Mouse (Mus musculus) thymus, postnatal 14 days (tissue): ENCODE results near the gene Nap1l4.
"Not testable (repeated sequence)": the region's sequence is repeated elsewhere in the genome, so short reads cannot be mapped to it uniquely, and the experiment has no call there.

ENCODE experiments used
- DNase-seq: peaks from one replicate; pipeline ENCODE4 v3.0.0; 2021

Gene Nap1l4

DNA sequence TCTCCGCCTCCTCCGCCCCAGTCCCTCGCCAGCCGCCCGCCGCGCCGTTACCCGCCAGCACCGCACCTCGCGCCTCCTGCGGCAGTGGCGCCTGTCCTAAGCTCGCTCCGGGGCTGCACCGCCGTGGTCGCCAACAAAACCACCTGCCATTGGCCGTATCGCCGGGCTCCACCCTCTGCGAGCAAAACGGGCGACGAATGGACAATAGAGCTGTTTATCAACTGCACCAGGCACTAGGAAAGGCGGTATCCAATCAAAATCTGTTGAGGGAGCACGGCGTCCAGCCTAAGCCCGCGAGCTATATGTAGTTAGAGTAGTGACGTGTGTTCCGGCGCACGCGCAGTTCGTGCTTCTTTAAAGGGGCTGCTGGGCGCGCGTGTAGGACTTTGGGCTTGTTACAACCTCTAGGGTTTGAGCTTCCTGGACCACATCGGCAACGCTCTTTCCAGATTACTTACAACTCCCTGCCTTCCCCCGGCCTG, at the start of gene Nap1l4:
Gene Nap1l4, minus strand, starts transcription at position 131 of the 482 bp plus-strand sequence.
- DNase-seq: peak; percentile 97

DNA sequence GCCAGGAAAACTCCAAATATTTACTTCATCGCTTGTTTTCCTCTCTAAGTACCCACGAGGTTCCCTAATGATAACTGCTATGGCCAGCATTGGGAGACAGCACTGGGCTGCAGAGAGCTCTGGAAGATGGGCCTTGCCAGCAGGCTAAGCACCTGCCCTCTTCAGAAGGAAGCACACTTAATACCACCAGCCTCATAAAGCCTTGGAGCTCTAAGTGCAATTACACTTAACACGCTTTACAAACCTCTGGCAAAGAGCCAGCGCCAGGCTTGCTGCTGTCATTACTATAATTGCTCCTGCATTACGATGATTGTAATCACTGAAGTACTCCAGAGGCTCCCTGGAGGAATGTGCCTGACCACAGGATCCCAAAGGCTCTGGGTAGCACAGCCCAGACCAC, 46.0 kb upstream of the Nap1l4 start:
- no peak for DNase-seq

DNA sequence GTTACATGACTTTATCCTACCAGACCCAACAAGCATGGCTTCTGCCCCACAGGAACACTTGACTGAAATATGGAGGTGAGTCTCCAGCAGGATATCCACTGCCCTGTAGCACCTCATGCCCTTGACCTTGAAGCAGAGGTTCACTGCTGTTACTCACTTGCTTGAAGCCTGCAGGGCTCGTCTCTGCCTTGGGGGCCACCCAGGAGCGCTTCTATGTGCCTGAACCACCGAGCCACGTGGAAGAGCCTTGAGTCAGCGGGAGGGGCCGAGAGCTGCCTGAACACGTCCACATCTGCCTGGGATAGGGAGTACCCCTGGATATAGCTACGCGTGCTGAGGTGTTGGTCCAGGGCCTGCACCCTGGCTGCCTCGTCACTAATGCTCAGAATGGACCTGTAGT, 43.3 kb upstream of the Nap1l4 start:
- no peak for DNase-seq

GRCm38 (mm10) chr7:143588006-143588405, 39.1 kb upstream of the Nap1l4 start:
- DNase-seq: no peak

GRCm38 (mm10) chr7:143587586-143587985, 38.7 kb upstream of the Nap1l4 start:
- DNase-seq: no peak

GRCm38 (mm10) chr7:143583956-143584355, 35.0 kb upstream of the Nap1l4 start:
- DNase-seq: peak; percentile 80

GRCm38 (mm10) chr7:143583025-143583424, 34.1 kb upstream of the Nap1l4 start:
- DNase-seq: no peak

DNA sequence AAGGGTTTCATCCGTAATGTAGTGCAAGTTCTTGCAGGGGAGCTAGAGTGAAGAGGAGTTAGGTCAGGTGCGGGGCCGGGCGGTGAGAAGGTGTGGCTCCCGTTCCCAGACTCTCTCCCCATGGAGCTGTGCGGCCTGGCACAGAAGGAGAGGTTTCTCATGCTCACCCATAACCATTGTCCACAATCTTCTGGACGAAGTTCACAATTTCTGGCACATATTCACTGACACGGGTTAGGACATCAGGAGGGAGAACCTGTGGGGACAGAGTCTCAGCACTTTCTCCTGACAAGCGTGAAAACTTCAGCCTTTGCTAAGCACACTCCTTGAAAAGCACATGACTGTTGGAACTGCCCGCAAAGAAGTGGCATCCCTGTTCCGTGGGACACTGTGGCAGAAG, 26.8 kb upstream of the Nap1l4 start:
- DNase-seq: no peak

- no peak for DNase-seq
These were observed 16.7 kb upstream of the Nap1l4 start for GRCm38 (mm10) chr7:143565648-143566039.

DNA sequence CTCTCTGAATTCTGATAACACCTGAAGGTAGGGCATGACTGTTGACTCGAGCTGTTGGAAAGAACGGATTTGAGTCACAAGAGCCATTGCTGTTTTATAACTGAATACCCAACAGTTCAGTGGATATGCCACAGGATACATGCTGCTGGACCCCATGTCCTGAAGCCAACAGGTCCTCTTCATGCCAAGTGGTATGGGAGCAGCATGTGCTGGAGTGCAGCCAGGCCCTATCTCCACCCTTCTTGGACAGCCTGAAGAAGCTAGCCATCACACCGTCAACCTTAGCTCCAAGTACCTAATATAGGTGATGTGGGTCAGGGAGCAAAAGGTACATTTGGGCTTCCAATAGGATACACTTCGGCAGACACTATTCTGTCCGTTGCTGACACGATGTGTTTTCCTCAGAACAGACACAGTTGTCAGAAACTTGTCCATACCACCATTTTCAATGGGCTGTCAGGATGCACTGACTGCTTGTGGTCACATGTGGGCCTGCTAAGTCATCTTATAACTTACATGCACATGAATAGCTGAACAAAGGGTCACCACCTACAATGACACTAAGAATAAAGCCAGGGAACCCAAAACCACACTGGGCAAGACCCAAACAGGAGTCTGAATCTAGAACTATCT, 16.2 kb upstream of the Nap1l4 start:
- no peak for DNase-seq

- DNase-seq: no peak
These were observed 14.9 kb upstream of the Nap1l4 start for GRCm38 (mm10) chr7:143563787-143564186.

- no peak for DNase-seq
These were observed 8.7 kb upstream of the Nap1l4 start for GRCm38 (mm10) chr7:143557616-143558015.

DNA sequence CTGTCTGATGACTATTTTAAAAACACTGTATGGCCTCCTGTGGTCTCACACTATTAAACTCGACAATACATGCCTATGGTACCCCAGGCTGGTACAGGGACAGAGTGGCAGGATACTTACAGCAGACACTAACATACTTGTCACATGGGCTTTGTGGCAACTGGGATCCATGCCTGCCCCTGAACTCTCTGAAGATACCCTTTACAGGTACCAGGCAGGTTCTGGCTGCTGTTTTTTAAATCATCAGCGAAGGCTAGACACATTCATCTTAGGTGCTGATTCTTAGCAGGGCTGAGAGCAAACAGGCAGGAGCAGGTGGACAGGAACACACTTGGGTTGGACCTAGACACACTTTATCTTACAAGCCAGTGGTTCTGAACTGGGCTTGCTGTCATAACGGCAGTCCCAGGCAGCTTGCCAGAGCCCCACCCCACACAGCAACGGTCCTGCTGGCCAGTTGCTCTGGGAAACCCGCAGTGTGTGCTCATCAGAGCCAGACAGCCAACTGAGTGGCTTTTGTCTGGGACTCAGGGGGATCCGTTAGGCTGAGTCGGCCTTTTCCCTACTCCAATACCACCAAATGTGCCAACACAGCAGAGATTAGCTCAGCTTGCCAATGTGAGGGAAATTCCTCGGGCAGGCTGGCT, 8.2 kb upstream of the Nap1l4 start:
- DNase-seq: no peak

GRCm38 (mm10) chr7:143549588-143550220, 798 bp upstream of the Nap1l4 start:
- DNase-seq: no peak

DNA sequence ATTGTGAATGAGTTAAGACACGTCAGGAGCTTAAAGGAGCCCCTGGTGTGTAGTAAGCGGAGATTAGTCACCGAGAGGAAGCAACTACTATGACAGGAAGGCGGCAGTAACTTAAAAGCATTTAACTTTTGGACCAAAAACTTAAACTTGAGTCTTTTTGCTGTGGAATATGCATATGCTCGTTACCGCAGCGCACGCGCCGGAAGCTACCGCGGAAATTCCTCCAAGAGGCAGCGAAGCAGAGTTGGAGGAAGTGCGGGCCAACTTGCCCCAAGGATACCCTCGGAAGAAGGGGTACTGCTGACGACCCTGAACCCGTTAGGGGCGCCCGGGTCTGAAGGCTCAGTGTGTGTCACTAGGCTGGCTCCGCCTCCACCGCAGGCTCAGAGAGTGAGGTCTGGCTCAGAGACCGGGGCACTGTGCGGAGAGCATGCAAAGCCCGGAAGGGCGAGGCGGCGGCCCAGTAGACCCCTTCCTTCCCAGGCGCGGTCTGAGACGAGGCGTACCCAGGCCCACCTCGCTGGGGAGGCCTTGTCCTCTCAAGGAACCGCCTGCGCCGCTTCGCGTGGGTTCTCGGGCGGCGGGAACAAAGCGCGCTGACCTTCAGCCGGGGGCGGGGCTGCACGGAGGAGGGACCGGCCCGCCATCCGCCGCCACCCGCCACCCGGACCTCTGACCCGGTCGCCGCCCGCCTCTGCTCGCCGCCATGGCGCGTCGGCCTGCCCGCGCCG, 510 bp downstream of the Nap1l4 start:
- peak; percentile 80 for DNase-seq

DNA sequence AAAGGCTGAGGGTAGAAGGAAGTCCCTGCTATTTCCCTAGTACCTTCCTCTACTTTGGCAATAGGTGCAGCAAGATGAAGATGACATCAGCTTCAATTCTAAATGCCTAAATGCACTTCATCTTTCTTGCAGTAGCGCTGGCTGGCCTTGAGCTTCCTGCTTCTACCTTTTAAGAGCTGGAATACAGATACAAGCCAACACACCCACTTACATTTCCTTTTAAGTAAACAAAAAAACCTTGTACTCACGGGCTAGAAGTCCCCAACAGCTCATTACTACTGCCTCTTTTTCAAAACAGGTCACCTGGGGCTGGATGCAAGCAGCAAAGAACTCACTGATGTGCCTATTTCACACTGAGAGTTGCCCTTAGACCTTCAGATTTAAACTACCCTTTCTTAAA, 2.4 kb downstream of the Nap1l4 start:
- DNase-seq: no peak

- peak; percentile 60 for DNase-seq
These were observed 4.5 kb downstream of the Nap1l4 start for GRCm38 (mm10) chr7:143544368-143544767.

GRCm38 (mm10) chr7:143538671-143539070, 10.2 kb downstream of the Nap1l4 start:
- DNase-seq: no peak

GRCm38 (mm10) chr7:143538229-143538628, 10.7 kb downstream of the Nap1l4 start:
- not testable (repeated sequence) for DNase-seq

- no peak for DNase-seq
These were observed 12.7 kb downstream of the Nap1l4 start for GRCm38 (mm10) chr7:143536251-143536650.

DNA sequence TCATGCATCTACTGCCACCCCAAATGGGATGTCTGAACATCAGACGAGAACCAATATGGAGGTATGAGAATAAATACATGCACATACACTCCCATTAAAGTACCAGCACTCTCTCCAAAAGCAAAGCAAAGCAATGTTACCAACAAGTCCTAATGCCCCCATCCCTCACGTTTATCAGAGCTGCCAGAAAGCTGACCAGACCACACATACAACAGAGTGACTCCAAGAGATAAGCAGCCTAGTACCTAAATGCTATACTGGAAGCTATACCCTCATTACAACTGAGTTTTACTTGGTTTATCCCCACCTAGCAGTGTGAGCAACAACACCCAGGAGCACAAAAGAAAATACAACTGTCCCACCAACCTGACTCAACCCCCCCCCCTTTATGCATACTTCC, 15.6 kb downstream of the Nap1l4 start:
- no peak for DNase-seq

DNA sequence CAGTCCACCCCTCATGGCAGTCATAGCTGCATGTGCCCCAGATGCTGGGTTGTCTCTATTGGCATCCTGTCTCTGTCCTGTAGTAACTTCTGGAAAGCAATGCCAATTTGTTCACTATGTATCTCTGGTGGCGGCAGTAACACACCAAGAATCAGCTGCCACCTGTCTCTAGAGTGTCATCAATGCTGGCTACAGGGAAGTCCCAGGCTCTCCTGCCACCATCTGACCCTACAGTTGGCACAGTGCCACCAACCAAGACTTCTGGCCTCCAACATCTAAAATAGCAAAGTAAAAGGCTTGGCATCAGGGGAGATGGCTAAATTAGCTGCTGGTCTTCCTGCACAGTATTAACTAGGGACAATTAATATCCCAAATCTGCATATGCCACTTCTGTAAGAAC, 16.5 kb downstream of the Nap1l4 start:
- no peak for DNase-seq

DNA sequence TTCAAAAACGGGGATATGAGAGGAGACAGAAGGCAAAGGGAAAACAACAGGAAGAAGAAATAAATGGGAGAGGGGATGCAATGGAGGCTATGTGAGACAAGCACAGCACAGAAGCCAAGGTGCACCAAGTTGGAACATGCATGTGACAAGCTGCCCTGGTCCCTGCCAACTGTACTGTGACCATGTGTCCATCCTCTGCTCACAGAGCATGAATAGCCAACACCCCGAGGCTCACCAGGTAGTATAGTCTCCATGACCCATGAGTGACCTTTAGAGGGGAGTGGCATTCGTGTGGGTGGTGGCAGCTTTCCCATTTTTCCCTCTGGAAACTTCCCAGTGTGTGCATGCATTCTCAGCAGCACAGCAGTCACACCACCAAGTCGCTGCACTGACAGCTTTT, 29.6 kb downstream of the Nap1l4 start:
- no peak for DNase-seq

DNA sequence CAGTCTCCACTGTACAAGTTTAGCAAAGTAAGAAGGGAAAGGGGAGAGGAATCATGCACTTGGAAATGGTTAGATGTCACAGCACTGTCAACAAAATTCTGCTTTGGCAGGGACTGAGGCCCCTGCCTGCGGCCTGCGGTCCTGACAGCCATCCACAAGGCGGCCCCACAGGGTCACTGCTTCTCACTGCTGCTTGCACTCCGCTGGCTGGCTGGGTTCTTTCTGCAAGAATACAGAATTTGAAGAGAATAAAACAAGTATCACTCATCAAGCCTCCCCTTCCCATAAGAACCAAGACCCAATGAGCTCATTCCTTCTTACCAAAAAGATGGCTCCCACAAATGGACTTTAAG, 34.5 kb downstream of the Nap1l4 start:
- DNase-seq: no peak
